Mouse (Mus musculus): ENCODE measurements at regions not wholly inside any gene's neighbourhood (a gene's known extent, or its start where the extent isn't known, plus 50 kb on each side); places are given as distances from the start of the nearest gene placed in this dataset.
"Not testable (repeated sequence)": the region's sequence is repeated elsewhere in the genome, so short reads cannot be mapped to it uniquely, and the experiment has no call there.

DNA sequence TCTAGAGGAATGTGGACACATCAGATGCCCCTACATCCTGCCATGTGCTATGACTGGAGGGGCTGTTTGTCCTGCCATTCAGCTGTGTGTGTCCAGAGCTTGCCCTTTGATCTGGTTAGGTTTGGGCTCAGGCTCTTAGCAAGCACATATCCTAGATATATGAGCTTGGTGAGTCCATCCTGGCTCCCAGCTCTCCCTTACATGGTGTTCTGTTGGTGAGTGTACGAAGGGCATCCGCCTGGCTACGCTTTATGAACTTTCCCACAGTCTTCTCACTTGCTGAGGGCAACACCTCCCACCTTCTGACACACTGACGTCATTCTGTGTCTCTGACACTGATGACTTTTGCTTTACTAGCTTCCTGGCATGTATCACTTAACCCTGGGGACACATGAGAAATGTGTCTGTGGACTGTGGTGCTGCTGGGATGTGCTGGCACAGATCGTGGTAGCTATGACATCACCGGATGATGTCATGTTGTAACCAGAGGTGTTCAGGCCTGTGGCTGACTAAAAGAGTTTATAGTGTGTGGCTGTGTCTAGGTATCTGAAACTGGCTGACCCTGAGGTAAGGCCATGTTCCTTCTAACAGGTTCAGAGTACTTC lies 149.4 kb downstream of the Kif26a start:
- ATAC-seq (replicated peaks; ENCODE audit: poor library complexity): no peak

DNA sequence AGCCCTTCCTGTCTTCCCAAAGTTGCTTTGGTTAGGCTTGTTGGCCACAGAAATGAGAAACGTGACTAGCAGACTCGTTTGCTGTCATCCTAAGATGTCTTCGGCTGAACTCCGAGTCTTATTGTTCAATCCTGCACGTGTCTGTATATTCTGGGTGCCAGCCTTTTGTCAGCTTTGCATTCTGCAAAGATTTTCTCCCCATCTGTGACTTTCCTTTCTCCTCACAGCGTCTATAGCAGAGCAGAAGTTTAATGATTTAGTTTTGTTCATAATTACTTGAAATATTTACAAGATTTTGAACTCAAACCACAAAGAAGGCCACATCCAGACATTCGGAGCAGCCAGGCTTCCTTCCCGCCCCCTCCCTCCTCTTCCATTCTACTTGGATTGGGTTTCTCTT lies 152.5 kb downstream of the Kif26a start:
- ATAC-seq (replicated peaks; ENCODE audit: poor library complexity): no peak

DNA sequence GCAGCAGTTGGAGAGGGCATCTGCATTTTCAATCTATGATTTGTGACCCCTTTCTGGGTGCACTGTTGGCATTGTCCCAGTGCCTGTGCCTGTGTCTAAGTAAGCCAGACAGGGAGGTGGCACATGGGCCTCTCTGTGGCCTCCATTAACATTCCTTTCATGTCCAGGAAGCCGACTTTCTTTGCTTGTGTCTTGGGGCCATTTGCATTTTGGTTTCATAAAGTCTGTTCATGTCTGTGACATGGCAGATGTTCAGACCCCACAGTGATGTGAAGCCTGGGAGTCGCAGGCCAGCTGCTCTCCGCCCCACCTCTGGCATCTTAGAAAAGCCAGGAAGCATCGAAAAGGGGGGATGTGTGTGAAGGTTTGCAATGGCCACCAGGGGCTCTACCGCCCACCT lies 153.1 kb downstream of the Kif26a start:
- no peak for ATAC-seq (replicated peaks; ENCODE audit: poor library complexity)

DNA sequence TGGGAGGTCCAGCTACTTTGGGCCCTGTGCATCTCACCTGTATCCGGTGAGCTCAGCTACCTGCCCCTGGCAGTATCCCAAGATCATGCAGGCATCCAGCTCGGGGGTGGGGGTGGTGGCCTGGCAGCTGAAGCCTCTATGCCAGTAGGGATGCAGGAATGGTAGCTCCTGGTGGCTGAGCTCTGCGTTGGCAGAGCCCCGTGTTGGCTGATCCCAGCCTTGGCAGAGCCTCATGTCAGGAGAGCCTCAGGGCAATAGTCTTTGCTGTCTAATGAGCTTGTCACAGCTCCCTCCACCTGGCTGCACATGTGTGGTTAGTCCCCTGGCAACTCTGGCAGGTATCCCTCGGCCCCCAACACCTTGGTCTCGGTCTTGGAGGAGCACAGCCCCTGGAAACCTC lies 153.6 kb downstream of the Kif26a start:
- no peak for ATAC-seq (replicated peaks; ENCODE audit: poor library complexity)

- ATAC-seq (replicated peaks; ENCODE audit: poor library complexity): no peak
Measured at GRCm38 (mm10) chr12:112300125-112300524, 154.1 kb downstream of the Kif26a start.

DNA sequence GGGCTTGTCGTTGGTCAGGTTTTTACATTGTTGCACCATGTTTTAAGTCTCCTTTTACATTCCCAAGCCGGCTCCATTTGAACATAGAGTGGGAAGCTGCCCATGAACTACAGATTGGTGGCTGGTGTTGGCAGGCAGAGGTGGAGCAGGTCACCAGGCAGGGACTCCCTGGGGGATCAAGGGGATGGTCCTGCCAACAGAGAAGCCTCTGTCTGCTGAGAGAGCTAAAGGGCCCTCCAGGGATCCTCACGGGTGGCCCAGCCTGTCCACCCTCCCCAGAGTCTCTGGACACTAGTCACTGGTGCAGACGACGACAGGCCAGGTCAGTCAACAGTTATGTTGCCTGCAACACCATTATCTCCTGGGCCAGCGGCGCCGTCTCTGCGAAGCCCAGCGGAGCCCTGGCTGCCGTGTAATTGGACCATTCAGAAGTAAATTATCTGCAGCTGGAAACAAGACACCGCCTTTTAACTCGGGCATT lies 155.4 kb downstream of the Kif26a start:
- ATAC-seq (replicated peaks; ENCODE audit: poor library complexity): no peak

DNA sequence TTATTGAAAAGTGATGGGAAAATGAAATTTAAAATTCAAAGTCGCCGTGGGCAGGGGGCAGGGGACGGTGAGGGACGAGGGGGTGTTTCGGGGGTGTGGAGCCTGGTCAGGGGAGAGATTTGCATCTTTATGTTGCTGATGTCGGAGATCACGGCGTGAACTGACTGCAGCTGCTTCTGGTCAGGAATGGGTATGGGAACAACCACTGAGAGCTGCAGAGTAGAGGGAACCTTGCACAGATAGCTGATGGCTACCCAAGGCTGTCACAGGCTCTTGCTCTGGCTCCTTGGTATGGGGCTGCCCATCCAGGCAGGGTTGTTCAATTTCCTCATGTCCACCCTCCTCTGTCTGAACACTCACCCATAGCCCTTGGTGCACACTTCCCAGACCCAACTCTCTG lies 155.9 kb downstream of the Kif26a start:
- no peak for ATAC-seq (replicated peaks; ENCODE audit: poor library complexity)

DNA sequence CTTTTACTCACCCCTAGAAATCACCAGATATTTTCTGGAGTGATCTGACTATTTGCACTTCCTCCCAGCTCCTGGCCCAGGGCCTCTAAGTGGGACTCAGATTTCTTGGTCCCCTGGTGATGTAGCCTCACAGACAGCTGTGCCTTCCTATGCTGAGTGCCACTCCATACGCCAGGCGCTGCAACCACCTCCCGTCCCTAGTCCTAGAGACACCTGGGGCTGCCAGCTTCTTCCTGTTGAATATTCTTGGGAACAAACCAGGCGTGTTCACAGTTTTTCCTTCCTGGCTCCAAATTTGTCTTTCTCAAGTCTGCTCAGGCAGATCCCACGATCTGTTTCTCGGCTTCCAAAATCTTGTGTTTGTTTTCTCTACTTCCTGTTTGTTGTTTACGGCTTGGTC lies 160.2 kb downstream of the Kif26a start:
- ATAC-seq (replicated peaks; ENCODE audit: poor library complexity): no peak

DNA sequence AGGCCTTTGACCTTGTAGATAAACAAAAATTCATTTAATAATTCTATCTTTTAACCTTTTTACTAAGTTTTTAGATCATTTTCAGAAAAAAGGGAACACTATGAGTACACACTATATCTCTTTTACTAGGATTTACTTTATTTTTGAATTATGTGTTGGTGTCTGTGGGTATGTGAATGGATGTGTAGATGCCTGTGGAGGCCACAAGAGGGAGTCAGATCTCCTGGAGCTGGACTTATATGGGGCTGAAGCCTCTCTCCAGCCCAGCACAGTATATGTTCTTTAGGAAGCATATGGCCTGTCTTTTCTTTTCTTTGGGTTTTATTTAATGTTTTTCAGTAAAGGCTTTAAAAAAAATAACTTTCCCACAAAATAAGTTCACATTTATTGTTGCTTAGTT lies 162.0 kb downstream of the Kif26a start:
- ATAC-seq (replicated peaks; ENCODE audit: poor library complexity): no peak

DNA sequence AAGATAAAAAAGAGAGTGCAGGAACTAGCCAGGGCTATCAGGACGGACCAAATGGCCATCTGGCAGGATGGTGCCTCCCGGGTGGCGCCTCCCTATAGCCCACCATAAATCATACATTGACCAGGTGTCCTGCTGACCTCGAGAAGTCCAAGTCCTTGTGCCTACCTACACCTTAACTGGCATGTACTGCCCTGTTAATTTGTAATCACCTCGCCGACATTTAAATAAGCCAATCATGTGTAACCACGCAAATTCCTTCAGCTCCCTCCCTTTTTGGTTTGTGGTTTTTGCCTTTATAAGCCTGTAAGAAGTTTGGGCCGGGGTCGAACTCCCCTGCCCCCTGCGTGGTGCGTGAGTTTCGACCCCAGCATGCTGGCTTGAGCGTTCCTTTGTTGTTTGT lies 163.1 kb downstream of the Kif26a start:
- ATAC-seq (replicated peaks; ENCODE audit: poor library complexity): not testable (repeated sequence)

- ATAC-seq (replicated peaks; ENCODE audit: poor library complexity): no peak
Measured at GRCm38 (mm10) chr12:112309781-112310180, 163.8 kb downstream of the Kif26a start.

DNA sequence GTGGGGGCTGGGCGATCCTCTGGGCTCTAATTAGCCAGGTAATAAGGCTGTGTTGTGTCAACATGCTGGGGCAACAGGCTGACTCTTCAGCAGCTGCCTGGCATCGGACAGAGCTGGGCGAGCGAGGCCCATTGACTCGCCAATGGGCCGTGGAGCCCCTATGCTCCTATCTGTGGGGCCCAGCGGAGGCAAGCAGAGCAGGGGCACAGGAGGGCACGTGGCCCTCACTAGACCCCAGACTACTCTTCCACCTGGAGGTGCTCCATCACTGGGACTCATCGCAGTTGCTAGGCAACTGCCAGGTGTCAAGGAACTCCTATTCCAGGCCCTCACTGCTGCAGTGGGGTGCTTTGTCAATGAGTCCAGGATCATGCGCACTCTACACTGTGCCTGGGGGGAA lies 164.7 kb downstream of the Kif26a start:
- ATAC-seq (replicated peaks; ENCODE audit: poor library complexity): no peak

DNA sequence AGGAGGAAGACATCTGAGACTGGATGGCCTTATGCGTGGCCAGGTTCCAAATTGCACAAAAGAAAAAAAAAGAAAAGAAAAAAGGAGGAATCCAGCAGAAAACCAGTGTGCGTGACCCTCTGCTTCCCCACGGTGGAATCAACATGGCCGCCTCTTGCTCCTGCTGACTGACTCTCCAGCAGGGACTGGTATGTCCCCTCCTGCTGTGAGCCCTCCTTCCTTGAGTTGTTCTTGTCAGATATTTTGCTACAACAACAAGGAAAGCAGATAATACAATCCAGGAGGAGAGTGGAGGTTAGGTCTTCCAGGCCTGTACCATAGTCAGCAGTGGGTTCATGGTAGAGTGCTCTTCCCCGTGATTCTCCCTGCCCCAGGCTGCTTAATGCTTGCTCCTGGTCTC lies 168.8 kb downstream of the Kif26a start:
- ATAC-seq (replicated peaks; ENCODE audit: poor library complexity): no peak

- no peak for ATAC-seq (replicated peaks; ENCODE audit: poor library complexity)
Measured at GRCm38 (mm10) chr12:112317191-112317590, 171.2 kb downstream of the Kif26a start.

- no peak for ATAC-seq (replicated peaks; ENCODE audit: poor library complexity)
Measured at GRCm38 (mm10) chr12:112318461-112318860, 170.8 kb upstream of the A530016L24Rik start.

- no peak for ATAC-seq (replicated peaks; ENCODE audit: poor library complexity)
Measured at GRCm38 (mm10) chr12:112322196-112322595, 167.1 kb upstream of the A530016L24Rik start.

DNA sequence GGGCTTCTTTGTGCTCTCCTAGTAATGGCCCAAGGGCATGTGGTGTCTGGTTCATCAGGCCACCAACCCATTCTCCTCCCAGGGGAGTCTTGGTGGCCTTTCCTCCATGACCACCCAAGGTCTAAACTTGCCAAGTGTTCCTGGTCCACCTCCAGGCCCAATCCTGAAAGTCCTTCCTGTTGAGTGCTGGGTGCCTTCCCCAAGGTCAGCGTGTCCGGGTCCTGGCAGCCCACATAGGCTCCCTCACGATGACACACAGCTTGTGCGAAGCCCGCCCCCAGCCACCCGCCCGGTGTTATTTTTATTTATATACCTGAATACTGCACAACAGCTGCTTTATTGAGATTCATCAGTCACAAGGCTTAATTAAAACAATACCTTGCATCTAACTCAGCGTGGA lies 161.8 kb upstream of the A530016L24Rik start:
- no peak for ATAC-seq (replicated peaks; ENCODE audit: poor library complexity)

GRCm38 (mm10) chr12:112328809-112329575 lies 160.3 kb upstream of the A530016L24Rik start:
- ATAC-seq (replicated peaks; ENCODE audit: poor library complexity): no peak

DNA sequence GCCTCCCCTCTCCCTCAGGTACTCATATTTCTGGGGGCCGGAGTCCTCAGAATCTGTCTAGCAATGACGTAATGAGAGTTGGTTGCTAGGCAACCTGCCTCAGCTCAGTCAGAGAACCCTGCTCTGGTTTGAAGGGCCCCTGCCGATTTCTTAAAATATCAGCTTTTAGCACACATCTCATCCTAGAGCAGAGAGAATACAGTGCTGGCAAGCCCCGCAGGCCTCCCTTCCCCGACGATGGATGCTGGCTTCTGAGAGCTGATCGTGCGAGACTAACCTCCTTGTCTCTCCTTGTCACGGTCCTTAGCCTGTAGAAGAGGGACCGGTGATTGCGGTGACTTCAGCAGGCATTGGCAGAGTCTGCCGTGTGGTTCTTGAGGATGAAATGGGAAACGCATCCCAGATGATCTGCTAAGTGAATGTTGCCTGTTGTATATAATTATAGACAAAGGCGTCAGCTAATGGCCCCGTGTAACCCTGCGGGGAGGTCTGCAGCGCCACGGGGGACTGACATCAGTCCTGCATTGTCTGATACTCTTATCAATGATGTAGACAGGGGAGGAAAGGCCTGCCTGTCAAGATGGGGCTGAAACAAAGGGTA lies 159.4 kb upstream of the A530016L24Rik start:
- ATAC-seq (replicated peaks; ENCODE audit: poor library complexity): no peak

GRCm38 (mm10) chr12:112330557-112330956 lies 158.7 kb upstream of the A530016L24Rik start:
- ATAC-seq (replicated peaks; ENCODE audit: poor library complexity): no peak

GRCm38 (mm10) chr12:112331061-112331460 lies 158.2 kb upstream of the A530016L24Rik start:
- ATAC-seq (replicated peaks; ENCODE audit: poor library complexity): no peak

Data from megakaryocyte progenitor cell, adult 5-6 weeks (primary cell).